Mouse (Mus musculus): Measurements from ENCODE around the gene Acnat1. TPM values are rescaled to one million over a fixed set of nuclear protein-coding genes. Genes with fewer than 3 reads are reported as not detected.
"Not testable (repeated sequence)": the region's sequence is repeated elsewhere in the genome, so short reads cannot be mapped to it uniquely, and the experiment has no call there.

The Acnat1 gene
- polyA plus RNA-seq (2011; ENCODE audit: insufficient read depth, insufficient read length, low replicate concordance, missing spikeins), result 2.1 TPM in 1 of 2 replicates, not detected in the other

DNA sequence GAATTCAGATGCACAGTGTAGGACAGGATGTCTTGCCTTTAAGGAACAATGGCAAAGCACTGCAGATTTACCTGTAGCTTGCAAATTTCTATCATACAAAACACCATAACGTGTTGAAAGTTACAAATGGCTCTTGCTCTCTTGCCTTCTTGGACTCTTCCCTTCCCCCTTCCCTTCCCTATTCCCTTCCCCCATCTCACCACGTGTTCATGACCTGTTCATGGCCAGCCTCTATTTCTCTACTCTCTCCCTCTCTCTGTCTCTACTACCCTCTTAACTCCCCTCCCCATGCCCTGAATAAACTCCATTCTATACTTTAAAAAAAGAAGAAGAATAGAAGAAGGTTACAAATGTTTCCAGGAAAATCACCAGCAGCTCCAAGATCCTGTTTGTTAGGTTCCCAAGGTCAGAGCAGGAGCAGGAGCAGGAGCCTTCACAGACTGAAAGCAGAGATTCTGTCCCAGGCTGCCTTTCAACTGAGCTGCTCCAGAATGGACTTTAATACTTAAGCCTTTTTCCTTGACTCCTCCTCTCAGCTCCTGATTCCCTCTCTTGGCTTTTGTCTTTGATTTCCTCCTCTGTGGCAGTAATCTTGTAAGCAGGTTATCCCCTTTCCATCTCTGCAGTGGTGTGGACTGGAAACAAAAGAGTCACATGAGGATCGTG lies at the start of gene Acnat1:
Gene Acnat1, minus strand, starts transcription at position 478 of the 666 bp plus-strand sequence.
- Histone ChIP-seq H3K4me1 (ENCODE audit: control insufficient read depth, insufficient read depth, low read length) (no peaks in the 10 kb centered on the region; the same call in 1 of the 2 replicates), H3K27ac (ENCODE audit: control insufficient read depth, insufficient read depth, low read depth, low read length, poor library complexity) (no peak within 1 kb of the TSS), H3K4me3 (replicated peaks; ENCODE audit: control insufficient read depth, low read depth, low read length) (no peak within 1 kb of the TSS)
- TF ChIP-seq POLR2A (IDR thresholded peaks at IDR 0.05; ENCODE audit: borderline replicate concordance, control insufficient read depth, low read depth, low read length) (no peak), CTCF (IDR thresholded peaks at IDR 0.05; ENCODE audit: control insufficient read depth, insufficient read depth, low read length) (no peak)
- WGBS, result 49% methylated on average over 3 of the region's 3 CpGs

GRCm38 (mm10) chr4:49522576-49522975 lies 48.9 kb upstream of the Acnat1 start:
- Histone ChIP-seq H3K4me3 (replicated peaks; ENCODE audit: control insufficient read depth, low read depth, low read length) (no peak overlapping the region), H3K27ac (ENCODE audit: control insufficient read depth, insufficient read depth, low read depth, low read length, poor library complexity) (no peak overlapping the region), H3K4me1 (ENCODE audit: control insufficient read depth, insufficient read depth, low read length) (no peaks in the 10 kb centered on the region; the same call in 1 of the 2 replicates)
- 89% methylated on average over 9 of the region's 9 CpGs for WGBS
- TF ChIP-seq POLR2A (IDR thresholded peaks at IDR 0.05; ENCODE audit: borderline replicate concordance, control insufficient read depth, low read depth, low read length), result no peak
- no peak for TF ChIP-seq CTCF (IDR thresholded peaks at IDR 0.05; ENCODE audit: control insufficient read depth, insufficient read depth, low read length)

DNA sequence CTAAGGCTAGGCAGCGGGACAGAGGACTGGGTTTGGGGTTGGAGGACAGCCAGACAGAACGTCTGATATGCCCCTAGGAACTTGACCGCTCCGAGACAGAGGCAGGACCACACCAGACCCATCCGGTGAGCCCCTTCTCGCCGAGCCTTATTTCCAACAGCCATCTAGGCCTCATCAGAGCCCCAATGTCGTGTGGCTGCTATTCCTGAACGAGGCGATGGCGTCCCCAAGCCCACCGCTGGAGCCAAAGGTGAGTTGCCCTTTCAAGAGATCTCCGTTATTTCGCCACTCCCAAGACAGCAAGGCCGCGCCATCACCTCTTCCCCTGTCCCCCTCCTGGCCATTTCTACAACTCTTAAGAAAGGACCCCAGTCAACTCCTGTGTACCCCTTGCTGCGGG lies 47.6 kb upstream of the Acnat1 start:
- no peaks in the 10 kb centered on the region; the same call in 1 of the 2 replicates for H3K4me1 ChIP-seq (ENCODE audit: control insufficient read depth, insufficient read depth, low read length)
- H3K4me3 ChIP-seq (replicated peaks; ENCODE audit: control insufficient read depth, low read depth, low read length), result peak overlapping the region; percentile 66
- H3K27ac ChIP-seq (ENCODE audit: control insufficient read depth, insufficient read depth, low read depth, low read length, poor library complexity), result no peak overlapping the region
- 2% methylated on average over 17 of the region's 17 CpGs for WGBS
- TF ChIP-seq CTCF (IDR thresholded peaks at IDR 0.05; ENCODE audit: control insufficient read depth, insufficient read depth, low read length) (0 out of 2 replicates have a peak, but pooled peaks have one; percentile 11), POLR2A (IDR thresholded peaks at IDR 0.05; ENCODE audit: borderline replicate concordance, control insufficient read depth, low read depth, low read length) (no peak)

- Histone ChIP-seq H3K4me3 (replicated peaks; ENCODE audit: control insufficient read depth, low read depth, low read length) (peak within 1 kb of the TSS; percentile 66), H3K27ac (ENCODE audit: control insufficient read depth, insufficient read depth, low read depth, low read length, poor library complexity) (peak within 1 kb of the TSS; percentile 14), H3K4me1 (ENCODE audit: control insufficient read depth, insufficient read depth, low read length) (no peaks in the 10 kb centered on the region; the same call in 1 of the 2 replicates)
- WGBS, result under 1% methylated on average over 41 of the region's 41 CpGs
- TF ChIP-seq CTCF (IDR thresholded peaks at IDR 0.05; ENCODE audit: control insufficient read depth, insufficient read depth, low read length), result no peak; the same call in 1 of the 2 replicates
- TF ChIP-seq POLR2A (IDR thresholded peaks at IDR 0.05; ENCODE audit: borderline replicate concordance, control insufficient read depth, low read depth, low read length), result peak; percentile 62; the same call in 1 of the 2 replicates
These were observed 47.0 kb upstream of the Acnat1 start, which contains the start of the genes Mrpl50 and Zfp189 for GRCm38 (mm10) chr4:49520572-49521340. Mrpl50 (minus strand) TSS chr4:49521093. Zfp189 (plus strand) TSS chr4:49521176.

DNA sequence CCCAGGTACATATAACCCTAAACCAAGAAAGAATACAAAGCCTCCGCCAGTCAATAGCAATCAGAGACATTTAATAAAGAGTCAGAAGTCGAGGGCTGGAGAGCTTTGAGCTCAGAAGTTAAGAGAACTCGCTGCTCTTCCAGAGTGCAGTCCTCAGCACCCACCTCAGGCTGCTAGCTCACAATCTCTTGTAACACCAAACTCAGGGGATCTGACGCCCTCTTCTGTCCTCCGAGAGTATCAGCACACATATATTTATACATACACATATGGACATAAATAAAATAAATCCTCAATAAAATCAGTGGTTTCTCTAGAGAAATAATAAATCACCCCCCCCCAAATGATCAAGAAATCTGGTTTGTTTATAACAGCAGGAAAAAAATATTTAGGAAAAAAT lies 45.8 kb upstream of the Acnat1 start:
- 76% methylated on average over 5 of the region's 5 CpGs for WGBS
- H3K4me1 ChIP-seq (ENCODE audit: control insufficient read depth, insufficient read depth, low read length), result no peaks in the 10 kb centered on the region; the same call in 1 of the 2 replicates
- no peak overlapping the region for H3K27ac ChIP-seq (ENCODE audit: control insufficient read depth, insufficient read depth, low read depth, low read length, poor library complexity)
- TF ChIP-seq CTCF (IDR thresholded peaks at IDR 0.05; ENCODE audit: control insufficient read depth, insufficient read depth, low read length) (no peak), POLR2A (IDR thresholded peaks at IDR 0.05; ENCODE audit: borderline replicate concordance, control insufficient read depth, low read depth, low read length) (no peak)
- H3K4me3 ChIP-seq (replicated peaks; ENCODE audit: control insufficient read depth, low read depth, low read length), result no peak overlapping the region

GRCm38 (mm10) chr4:49514441-49514840 lies 40.7 kb upstream of the Acnat1 start:
- no peak overlapping the region for H3K27ac ChIP-seq (ENCODE audit: control insufficient read depth, insufficient read depth, low read depth, low read length, poor library complexity)
- TF ChIP-seq CTCF (IDR thresholded peaks at IDR 0.05; ENCODE audit: control insufficient read depth, insufficient read depth, low read length) (no peak), POLR2A (IDR thresholded peaks at IDR 0.05; ENCODE audit: borderline replicate concordance, control insufficient read depth, low read depth, low read length) (no peak)
- no peak overlapping the region for H3K4me3 ChIP-seq (replicated peaks; ENCODE audit: control insufficient read depth, low read depth, low read length)
- WGBS, result 87% methylated on average over 6 of the region's 6 CpGs
- no peaks in the 10 kb centered on the region; the same call in 1 of the 2 replicates for H3K4me1 ChIP-seq (ENCODE audit: control insufficient read depth, insufficient read depth, low read length)

GRCm38 (mm10) chr4:49512636-49513035 lies 38.9 kb upstream of the Acnat1 start:
- H3K27ac ChIP-seq (ENCODE audit: control insufficient read depth, insufficient read depth, low read depth, low read length, poor library complexity), result no peak overlapping the region
- H3K4me1 ChIP-seq (ENCODE audit: control insufficient read depth, insufficient read depth, low read length), result no peaks in the 10 kb centered on the region; the same call in 1 of the 2 replicates
- TF ChIP-seq POLR2A (IDR thresholded peaks at IDR 0.05; ENCODE audit: borderline replicate concordance, control insufficient read depth, low read depth, low read length) (no peak), CTCF (IDR thresholded peaks at IDR 0.05; ENCODE audit: control insufficient read depth, insufficient read depth, low read length) (no peak)
- 91% methylated on average over 4 of the region's 4 CpGs for WGBS
- no peak overlapping the region for H3K4me3 ChIP-seq (replicated peaks; ENCODE audit: control insufficient read depth, low read depth, low read length)

- H3K27ac ChIP-seq (ENCODE audit: control insufficient read depth, insufficient read depth, low read depth, low read length, poor library complexity); H3K4me1 ChIP-seq (ENCODE audit: control insufficient read depth, insufficient read depth, low read length); H3K4me3 ChIP-seq (replicated peaks; ENCODE audit: control insufficient read depth, low read depth, low read length): not testable (repeated sequence)
- WGBS, result 86% methylated on average over 1 of the region's 1 CpGs
These were observed 36.6 kb upstream of the Acnat1 start for GRCm38 (mm10) chr4:49510236-49510835.

Data from bone marrow, adult 2 months (tissue).